Mouse (Mus musculus) frontal cortex, adult 2 months (tissue): Measurements from ENCODE around the gene Plekhg5. TPM values are rescaled to one million over a fixed set of nuclear protein-coding genes. Genes with fewer than 3 reads are reported as not detected.

Source experiments
- DNase-seq, 2 experiments: peaks; one replicate each; pipeline ENCODE4 v3.0.0; 2022; ENCODE audit warnings: low spot score in 1 of 2; ENCODE audit errors: extremely low spot score in 1 of 2
- polyA plus RNA-seq: library from polyadenylated mRNA; depleted of rRNA; stranded (reverse); fragments of >200 nt; gene quantifications from 2 replicates; pipeline ENCODE4 v1.2.3, GENCODE M21; 2012

Plekhg5 gene
- polyA plus RNA-seq, 1 experiment: 49.7 TPM

- DNase-seq: peak in 1 of 2 experiments; percentile 70
Measured at GRCm38 (mm10) chr4:152095937-152096910, 23.9 kb downstream of the Plekhg5 start.

GRCm38 (mm10) chr4:152096927-152097326 lies 24.6 kb downstream of the Plekhg5 start:
- no peak for DNase-seq

DNA sequence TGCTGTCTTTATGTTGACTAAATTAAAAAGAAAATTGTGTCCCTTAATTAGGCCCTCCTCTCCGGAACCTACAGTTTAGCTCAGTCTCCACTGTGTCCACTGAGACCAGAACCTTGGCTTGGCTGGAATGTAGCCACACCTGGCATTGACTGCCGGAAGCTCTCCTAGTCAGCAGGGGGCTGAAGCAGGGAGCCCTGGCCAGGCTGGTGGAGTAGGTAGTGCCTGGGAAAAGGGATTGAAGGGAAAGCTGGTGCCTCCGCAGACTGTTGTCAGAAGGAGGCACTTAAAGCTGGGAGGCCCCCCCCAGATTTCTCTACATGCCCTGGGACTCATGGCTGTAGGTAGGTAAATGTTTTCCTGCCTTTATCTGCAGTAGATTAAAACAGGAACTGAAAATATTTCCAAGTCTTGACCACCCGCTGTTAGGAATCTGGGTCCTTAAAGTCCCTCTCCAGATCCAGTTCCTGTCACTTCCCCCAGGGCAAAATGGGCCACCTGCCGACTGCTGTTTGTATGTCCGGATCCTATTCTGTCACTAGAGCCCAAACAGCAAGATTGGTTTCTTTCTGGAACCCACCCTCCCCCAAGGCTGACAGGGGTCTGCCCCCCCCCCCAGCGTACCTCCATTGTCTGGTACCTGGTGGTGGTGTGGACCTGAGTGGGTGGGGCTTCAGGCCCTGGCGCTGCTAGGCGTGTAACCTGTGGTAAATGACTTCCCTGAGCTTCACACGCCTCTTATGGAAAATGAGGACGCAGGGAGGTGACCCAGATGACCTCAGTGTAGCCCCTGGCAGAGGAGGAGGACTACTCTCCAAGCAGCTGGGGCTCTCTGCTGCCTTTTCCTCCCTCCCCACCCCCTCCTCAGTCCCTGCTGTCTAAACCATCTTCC lies 25.9 kb downstream of the Plekhg5 start:
- DNase-seq: no peak

GRCm38 (mm10) chr4:152100541-152100940 lies 28.2 kb downstream of the Plekhg5 start:
- peak; percentile 83 to 87 for DNase-seq

- DNase-seq: no peak
Measured at GRCm38 (mm10) chr4:152101081-152101653, 28.9 kb downstream of the Plekhg5 start.

- no peak for DNase-seq
Measured at GRCm38 (mm10) chr4:152101921-152102320, 29.6 kb downstream of the Plekhg5 start.

DNA sequence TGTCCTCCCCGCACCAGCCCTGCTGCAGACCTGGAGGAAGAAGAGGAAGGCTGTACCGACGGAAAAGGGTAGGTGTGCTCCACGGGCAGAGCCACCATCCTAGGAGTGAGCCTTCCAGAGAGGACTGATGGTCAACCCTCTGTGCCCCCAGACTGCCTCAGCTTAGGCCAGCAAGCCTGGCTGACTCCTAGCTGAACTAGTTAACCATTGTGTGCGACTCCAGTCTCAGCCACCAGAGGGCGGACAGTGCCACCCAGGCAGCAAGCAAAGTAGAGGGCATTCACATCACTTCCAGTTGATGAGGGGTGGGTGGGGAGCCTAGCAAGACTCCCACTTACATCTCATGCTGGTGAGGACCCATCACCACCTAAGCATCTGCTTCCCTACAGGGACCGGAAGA lies 30.7 kb downstream of the Plekhg5 start:
- peak in 1 of 2 experiments; percentile 90 for DNase-seq

- DNase-seq: no peak
Measured at GRCm38 (mm10) chr4:152106746-152107145, 34.4 kb downstream of the Plekhg5 start.

- no peak for DNase-seq
Measured at GRCm38 (mm10) chr4:152107493-152107892, 35.2 kb downstream of the Plekhg5 start.

DNA sequence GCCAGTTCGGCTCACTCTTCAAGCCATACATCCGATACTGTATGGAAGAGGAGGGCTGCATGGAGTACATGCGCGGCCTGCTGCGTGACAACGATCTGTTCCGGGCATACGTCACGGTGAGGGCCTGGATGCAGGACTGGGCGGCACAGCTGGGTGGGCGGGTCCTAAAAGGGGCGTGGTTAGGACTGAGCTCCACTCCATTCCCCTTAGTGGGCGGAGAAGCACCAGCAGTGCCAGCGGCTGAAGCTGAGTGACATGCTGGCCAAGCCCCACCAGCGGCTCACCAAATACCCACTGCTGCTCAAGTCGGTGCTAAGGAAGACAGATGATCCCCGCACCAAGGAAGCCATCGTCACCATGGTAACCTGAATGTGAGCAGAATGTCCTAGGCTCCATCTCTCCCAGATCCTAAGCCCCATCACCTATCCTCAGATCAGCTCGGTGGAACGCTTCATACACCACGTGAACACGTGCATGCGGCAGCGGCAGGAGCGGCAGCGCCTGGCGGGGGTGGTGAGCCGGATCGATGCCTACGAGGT lies 35.7 kb downstream of the Plekhg5 start:
- peak; percentile 67 to 69 for DNase-seq

GRCm38 (mm10) chr4:152108673-152109072 lies 36.4 kb downstream of the Plekhg5 start:
- DNase-seq: no peak

DNA sequence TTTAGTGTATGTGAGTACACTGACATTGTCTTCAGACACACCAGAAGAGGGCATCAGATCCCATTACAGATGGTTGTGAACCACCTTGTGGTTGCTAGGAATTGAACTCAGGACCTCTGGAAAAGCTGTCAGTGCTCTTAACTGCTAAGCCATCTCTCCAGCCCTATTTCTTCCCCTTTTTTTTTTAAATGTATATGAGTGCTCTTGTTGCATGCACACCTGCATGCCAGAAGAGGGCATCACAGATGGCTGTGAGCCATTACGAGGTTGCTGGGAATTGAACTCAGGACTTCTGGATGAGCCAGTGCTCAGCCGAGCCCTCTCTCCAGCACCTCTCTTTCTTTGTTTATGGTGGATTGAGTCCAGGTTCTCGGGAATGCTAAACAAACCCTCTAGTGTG lies 37.2 kb downstream of the Plekhg5 start:
- no peak for DNase-seq

DNA sequence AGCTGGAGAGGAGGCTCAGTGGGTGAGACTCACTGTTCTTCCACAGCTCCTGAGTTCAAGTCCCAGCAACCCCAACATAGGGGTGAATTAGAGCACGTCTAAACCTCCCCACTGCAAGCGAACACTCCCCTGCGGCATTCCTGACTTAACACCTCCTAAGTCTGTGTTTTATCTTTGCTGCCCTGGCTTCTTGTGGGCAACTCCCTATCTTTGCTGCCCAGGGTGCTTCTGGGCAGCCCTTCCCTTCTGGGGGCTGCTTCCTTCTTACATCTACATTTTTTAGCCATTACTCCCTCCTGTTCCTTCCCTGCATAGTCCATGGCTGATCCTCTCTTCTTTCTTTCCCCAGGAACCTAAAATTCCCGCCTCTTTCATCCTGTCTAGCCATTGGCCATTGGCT lies 38.4 kb downstream of the Plekhg5 start:
- DNase-seq: no peak

- no peak for DNase-seq
Measured at GRCm38 (mm10) chr4:152112329-152112728, 40.0 kb downstream of the Plekhg5 start.

DNA sequence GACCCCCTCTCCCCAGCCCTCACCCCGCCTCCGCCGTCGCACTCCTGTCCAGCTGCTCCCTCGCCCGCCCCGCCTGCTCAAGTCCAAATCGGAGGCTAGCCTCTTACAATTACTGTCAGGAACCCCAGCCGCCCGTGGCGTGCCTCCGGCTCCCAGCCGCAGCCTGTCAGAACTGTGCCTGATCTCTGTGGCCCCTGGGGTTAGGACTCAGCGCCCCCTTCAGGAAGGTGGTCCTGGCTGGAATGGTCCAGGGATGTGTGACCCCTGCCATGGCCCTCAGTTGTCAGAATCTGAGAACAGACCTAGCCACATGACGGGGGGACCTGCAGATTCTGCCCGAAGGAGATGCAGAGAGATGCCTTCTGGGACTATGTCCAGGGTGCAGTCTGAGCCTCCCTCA lies 41.8 kb downstream of the Plekhg5 start:
- no peak for DNase-seq

DNA sequence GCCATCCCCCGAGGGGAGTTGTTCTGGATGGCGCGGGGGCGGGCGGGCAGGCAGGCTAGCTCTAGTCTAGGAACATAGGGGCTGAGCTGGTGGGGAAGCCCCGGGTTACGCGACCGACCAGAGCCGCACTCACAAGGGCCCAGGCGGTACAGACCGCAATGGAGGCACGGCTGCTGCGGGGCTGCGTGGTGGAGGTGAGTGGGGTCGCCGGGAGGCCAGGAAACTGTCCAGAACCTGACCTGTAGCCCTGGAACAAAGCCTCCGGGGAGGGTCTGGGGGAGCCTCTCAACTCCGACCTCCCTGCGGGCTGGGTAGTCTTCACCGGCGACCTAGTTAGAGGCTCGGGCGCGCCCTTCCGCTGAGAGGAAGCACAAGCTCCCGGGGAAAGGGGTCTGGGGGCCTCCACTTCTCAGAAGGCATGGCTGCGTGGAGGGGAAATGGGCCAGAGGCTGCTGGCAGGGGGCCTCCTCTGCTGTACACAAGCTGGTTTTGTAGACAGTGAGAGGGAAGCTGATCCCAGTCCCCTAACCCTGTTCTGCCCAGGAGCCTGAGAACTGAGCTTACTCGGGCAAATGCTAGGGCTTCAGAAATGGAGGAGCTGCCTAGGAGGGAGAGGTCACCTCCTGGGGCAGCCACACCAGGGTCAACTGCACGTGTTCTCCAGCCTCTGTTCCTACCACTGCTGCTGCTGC lies 43.8 kb downstream of the Plekhg5 start, which contains the start of gene Tnfrsf25:
Gene Tnfrsf25 (plus strand): TSS at position 14 of the 692 bp plus-strand sequence.
- DNase-seq: no peak

DNA sequence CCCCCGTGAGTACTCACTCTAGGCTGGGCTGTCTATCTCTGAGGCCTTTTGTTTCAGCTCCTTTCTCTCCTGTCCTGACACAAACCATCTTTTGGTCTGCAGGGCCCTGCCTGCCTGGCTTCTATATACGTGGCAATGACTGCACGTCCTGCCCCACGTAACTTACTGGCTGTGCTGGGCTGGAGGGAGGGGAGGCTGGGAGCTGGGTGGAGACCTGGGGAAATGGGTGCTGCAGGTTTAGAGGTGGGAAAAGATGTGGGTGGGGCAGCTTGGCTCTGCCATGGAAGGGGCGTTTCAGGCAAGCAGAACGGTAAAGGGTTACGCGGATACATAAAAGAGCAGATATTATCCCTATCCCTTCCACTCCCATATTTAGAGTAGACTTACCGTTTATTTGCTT lies 45.2 kb downstream of the Plekhg5 start:
- DNase-seq: no peak

- peak in 1 of 2 experiments; percentile 70 for DNase-seq
Measured at GRCm38 (mm10) chr4:152119396-152120292, 47.3 kb downstream of the Plekhg5 start.
